17 mouse cellular contexts compared by ENCODE assay signal in the genomic region with DNA sequence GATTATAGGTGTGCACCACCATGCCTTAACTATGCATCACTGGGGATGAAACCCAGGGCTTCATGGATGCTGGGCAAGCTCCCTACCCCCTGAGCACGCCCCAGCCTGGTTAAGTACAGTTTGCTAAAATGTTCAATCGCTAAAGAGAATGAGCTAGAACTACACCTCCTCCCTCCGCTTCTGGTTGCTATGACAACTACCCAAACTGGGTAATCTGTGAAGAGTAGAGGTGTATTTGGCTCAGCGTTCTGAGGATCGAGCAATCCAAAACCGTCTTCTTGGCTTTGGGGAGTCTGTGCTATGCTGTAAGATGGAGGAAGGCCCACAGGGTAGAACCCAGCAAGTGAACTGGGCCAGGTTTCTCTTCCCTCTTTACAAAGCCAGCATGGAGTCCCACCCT.
DNase-seq lines count a peak whose midpoint lies in the region; ATAC-seq lines count a peak whose summit lies in the region.
"Had no signal": no experiment of that assay in that cellular context is flagged by ENCODE, and none has a peak within 500 bp of the region (broad histone marks: within the 10 kb centered on the region; RNA-seq: fewer than 3 reads in every experiment).

No protein-coding gene starts in this region.

- no peak overlapping the region for H3K9ac ChIP-seq in forebrain, embryonic 16.5 days (replicated peaks; ENCODE audit: low read depth, low read length)
- H3K9ac ChIP-seq in forebrain, embryonic 11.5 days (ENCODE audit: low read length): no peak overlapping the region
- H3K9ac ChIP-seq: liver, postnatal 0 days had no signal

- H3K4me3 ChIP-seq in forebrain, embryonic 16.5 days (replicated peaks; ENCODE audit: low read length): no peak overlapping the region
- H3K4me3 ChIP-seq in forebrain, embryonic 11.5 days (ENCODE audit: low read depth, low read length): no peak overlapping the region

- no peaks in the 10 kb centered on the region for H3K36me3 ChIP-seq in forebrain, embryonic 16.5 days (ENCODE audit: control insufficient read depth, insufficient read depth)
- H3K36me3 ChIP-seq in forebrain, embryonic 11.5 days (ENCODE audit: control insufficient read depth, insufficient read depth, low read length): no peaks in the 10 kb centered on the region

- WGBS in forebrain, embryonic 16.5 days: 72% methylated on average over 6 of the region's 6 CpGs
- 82% methylated on average over 6 of the region's 6 CpGs for WGBS in forebrain, embryonic 11.5 days

- H3K4me1 ChIP-seq in forebrain, embryonic 16.5 days (replicated peaks; ENCODE audit: control insufficient read depth, insufficient read depth, low read length): peaks cover 2% of the 10 kb centered on the region; the same call in 1 of the 2 replicates
- no peaks in the 10 kb centered on the region for H3K4me1 ChIP-seq in forebrain, embryonic 11.5 days (replicated peaks; ENCODE audit: control insufficient read depth, insufficient read depth, low read length)

- no peaks in the 10 kb centered on the region for H3K27me3 ChIP-seq in forebrain, embryonic 16.5 days (replicated peaks; ENCODE audit: control insufficient read depth, insufficient read depth, low read length)
- H3K27me3 ChIP-seq in forebrain, embryonic 11.5 days (ENCODE audit: control insufficient read depth, insufficient read depth, low read length): no peaks in the 10 kb centered on the region

- 0 out of 2 replicates have a peak, but pooled peaks have one; percentile 20 for ATAC-seq in forebrain, embryonic 16.5 days
- ATAC-seq in forebrain, embryonic 11.5 days (replicated peaks; ENCODE audit: low FRiP score): no peak
- ATAC-seq: activated CD4-positive, CD25-positive, alpha-beta regulatory T cell, adult 4 months; liver, postnatal 0 days had no signal

- DNase-seq in forebrain, embryonic 11.5 days (ENCODE audit: low spot score): no peak
- peak; percentile 65 to 71 for DNase-seq in right cerebral cortex, adult 2 months (ENCODE audit: low spot score in 2 of 2)
- no peak for DNase-seq in right cerebral cortex, postnatal 14 days
- DNase-seq in left cerebral cortex, postnatal 14 days (ENCODE audit: low spot score in 2 of 2): peak; percentile 61 to 85
- peak; percentile 91 for DNase-seq in telencephalon, adult 2 months (ENCODE audit: low read depth, low spot score)
- DNase-seq in spleen, postnatal 10 days (ENCODE audit: low spot score in 2 of 2): no peak
- DNase-seq in gastrocnemius, postnatal 14 days: no peak
- DNase-seq: cerebellum, postnatal 10 days; kidney, adult 2 months; kidney, postnatal 36 days; liver, postnatal 0 days; spleen, adult 18-20 months; thymus, postnatal 4 days had no signal

- H3K9me3 ChIP-seq in forebrain, embryonic 16.5 days (ENCODE audit: control insufficient read depth, low read length): no peaks in the 10 kb centered on the region
- no peaks in the 10 kb centered on the region for H3K9me3 ChIP-seq in forebrain, embryonic 11.5 days (ENCODE audit: control insufficient read depth, low read length)

- intact Hi-C loops in left cerebral cortex, postnatal 14 days (cut with DNase I): loop anchor here (5.0 kb wide), 2 partner anchors 52 to 143 kb away; no protein-coding TSS in a partner anchor
- intact Hi-C loops in gastrocnemius, postnatal 14 days (cut with DNase I; ENCODE audit: low total_unique reads): no loop called here

- H3K4me2 ChIP-seq in forebrain, embryonic 16.5 days (ENCODE audit: low read length): no peak overlapping the region
- H3K4me2 ChIP-seq in forebrain, embryonic 11.5 days (ENCODE audit: low read depth, low read length, severe bottlenecking): no peak overlapping the region
- H3K4me2 ChIP-seq: heart, embryonic 11.5 days; midbrain, embryonic 11.5 days had no signal

- H3K27ac ChIP-seq in forebrain, embryonic 16.5 days (ENCODE audit: low read length): no peak overlapping the region
- no peak overlapping the region for H3K27ac ChIP-seq in forebrain, embryonic 11.5 days (ENCODE audit: low read depth, low read length)

Comparison
In these comparisons a context has a peak if more than half of its experiments do, and no peak if none do; other contexts are left out.
1. DNase-seq: peak in right cerebral cortex, adult 2 months (2 of 2), left cerebral cortex, postnatal 14 days (2 of 2) and telencephalon, adult 2 months (single experiment); none in forebrain, embryonic 11.5 days (single experiment), right cerebral cortex, postnatal 14 days (single experiment), spleen, postnatal 10 days (0 of 2) and gastrocnemius, postnatal 14 days (single experiment).